Mouse (Mus musculus) gastrocnemius, postnatal 14 days (tissue): ENCODE measurements around the gene Zfp69. TPM values are rescaled to one million over a fixed set of nuclear protein-coding genes. Genes with fewer than 3 reads are reported as not detected.

Experiments used
- DNase-seq: peaks from one replicate; pipeline ENCODE4 v3.0.0; 2021; ENCODE audit warnings: mixed read lengths
- intact Hi-C: fragments of 180-260 bp; cut with DNase I; formaldehyde crosslinking; loops from one replicate; pipeline ENCODE4 v1.15.1; 2025; ENCODE audit warnings: low total_unique reads
- microRNA-seq, 2 experiments: library from miRNA; unstranded; fragments of <30 nt; microRNA quantifications; one replicate each; pipeline ENCODE4 v1.2.0; 2021
- total RNA-seq, 2 experiments: library from RNA; stranded (reverse); gene quantifications; 2 replicates each; pipeline ENCODE4 v1.2.3; 2021

Zfp69 gene
- total RNA-seq, 2 experiments from 2014 or later: 1.1 to 1.3 TPM

GRCm38 (mm10) chr4:120890754-120891440, 60.6 kb downstream of the Zfp69 start:
- DNase-seq: no peak
- intact Hi-C loops: no loop called here

DNA sequence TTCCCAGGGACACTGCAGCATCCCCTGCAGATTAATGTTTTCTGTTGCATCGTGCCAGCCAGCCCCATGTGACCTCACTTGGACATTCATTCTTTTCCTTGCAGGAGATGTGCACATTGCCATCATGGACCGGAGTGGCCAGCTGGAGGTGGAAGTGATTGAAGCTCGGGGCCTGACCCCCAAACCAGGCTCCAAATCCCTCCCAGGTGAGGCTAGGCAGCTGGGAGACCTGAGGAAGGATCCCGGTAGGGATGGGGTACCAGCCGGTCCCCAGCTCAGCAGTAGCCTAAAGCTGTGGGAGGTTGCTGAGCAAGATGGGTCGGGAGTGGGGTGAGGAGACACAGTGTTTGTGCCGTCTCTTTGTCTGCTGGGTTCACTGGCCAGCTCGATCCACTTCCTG, 62.6 kb downstream of the Zfp69 start:
- intact Hi-C loops: loop anchor here (5.0 to 10.0 kb wide), 2 partner anchors 37 to 194 kb away; partner anchors contain the start of gene Rims3
- DNase-seq: no peak

DNA sequence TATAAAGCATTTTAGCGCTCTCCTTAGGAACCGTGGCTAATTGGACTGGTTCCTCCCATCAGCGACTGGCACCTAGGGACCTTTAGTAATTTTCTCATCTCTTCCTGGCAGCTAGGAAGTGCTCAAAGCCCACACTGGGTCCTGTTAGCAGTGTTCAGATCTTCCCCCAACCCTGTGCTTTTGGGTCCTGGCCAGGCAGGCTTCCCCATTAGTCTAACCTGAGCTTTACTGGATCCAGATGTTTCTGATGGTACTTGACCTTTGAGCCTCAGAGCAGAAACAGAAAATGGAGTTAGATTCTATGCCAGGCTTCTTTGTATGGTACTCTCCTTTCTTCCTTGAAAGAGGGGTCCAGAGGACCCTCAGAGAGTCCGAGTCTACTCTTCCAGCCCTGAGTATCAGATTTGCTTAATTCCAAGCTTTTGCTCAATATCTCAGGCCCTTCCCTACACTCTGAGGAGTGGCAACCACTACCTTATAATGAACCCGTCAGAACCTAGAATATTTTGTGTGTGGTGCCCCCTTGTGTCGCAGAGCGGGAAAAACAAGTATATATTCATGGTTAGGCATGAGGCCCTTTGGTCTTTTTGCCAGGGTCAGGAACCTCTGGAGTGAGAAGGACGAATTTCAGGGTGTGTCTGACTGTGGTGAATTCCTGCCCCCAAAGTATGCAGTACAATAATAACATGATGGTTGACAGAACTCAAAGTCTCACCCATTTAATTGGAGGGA, 64.0 kb downstream of the Zfp69 start:
- intact Hi-C loops: loop anchor here (5.0 to 10.0 kb wide), 2 partner anchors 35 to 193 kb away; partner anchors contain the start of gene Rims3
- DNase-seq: no peak

- intact Hi-C loops: loop anchor here (5.0 to 10.0 kb wide), 2 partner anchors 35 to 192 kb away; partner anchors contain the start of gene Rims3
- DNase-seq: no peak
Observed at GRCm38 (mm10) chr4:120886811-120887210, 64.7 kb downstream of the Zfp69 start.

DNA sequence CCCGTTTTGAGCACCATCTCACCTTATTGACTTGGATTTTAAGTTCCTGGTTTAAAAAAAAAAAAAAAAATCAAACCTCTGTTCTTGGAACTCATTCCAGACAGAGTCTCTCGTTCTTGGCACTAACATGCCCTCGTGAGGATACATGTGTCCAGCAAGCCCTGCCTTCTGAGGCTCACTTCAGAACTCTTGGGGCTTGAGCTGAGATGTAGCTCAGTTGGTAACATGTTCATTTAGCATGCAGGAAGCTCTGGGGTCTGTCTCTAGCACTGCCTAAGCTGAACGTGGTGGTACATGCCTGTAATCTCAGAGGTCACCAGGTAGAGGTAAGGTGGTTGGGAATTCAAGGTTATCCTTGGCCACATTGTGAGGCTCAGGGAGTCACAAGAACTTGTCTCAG, 65.4 kb downstream of the Zfp69 start:
- DNase-seq: no peak
- intact Hi-C loops: loop anchor here (5.0 to 10.0 kb wide), 2 partner anchors 34 to 191 kb away; partner anchors contain the start of gene Rims3

- intact Hi-C loops: loop anchor here (5.0 to 10.0 kb wide), 2 partner anchors 33 to 191 kb away; partner anchors contain the start of gene Rims3
- DNase-seq: no peak
Observed at GRCm38 (mm10) chr4:120885208-120886120, 66.0 kb downstream of the Zfp69 start.

GRCm38 (mm10) chr4:120882002-120882625, 69.4 kb downstream of the Zfp69 start:
- DNase-seq: no peak
- intact Hi-C loops: loop anchor here (10.0 kb wide), 1 partner anchor 187 kb away; no protein-coding TSS in a partner anchor

DNA sequence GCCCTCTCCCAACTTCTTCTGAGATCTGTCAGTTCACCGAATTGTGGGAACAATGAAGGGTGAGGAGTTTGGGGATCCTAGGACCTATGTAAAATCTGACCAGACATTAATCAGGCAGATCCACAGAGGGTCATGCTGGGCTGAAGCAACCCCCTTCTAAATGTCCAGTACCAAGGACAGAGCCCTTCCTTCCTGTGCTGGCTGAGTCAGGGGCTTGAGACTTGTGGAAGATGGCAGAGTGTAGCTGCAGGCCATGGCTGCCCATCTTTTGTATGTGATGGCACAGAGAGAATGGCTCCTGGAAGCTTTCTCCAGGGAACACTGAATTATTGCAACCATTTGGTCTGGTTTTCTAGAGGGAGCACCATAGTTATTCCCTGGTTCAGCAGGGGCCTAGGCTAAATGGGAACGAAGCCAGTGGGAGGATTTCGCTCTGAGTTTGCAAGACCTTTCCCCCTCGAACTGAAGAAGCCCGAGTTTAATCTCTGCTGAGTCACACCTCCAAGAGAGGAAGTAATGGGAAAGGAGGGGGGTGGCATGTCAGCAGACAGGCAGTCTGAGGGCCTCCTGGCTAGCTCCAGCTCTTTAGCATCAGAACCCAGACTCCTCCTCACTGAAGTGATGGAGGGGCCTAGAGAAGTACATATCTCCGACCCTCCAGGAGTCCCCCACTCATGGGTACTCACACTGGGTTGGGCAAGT, 70.6 kb downstream of the Zfp69 start:
- no peak for DNase-seq
- intact Hi-C loops: loop anchor here (10.0 kb wide), 1 partner anchor 186 kb away; no protein-coding TSS in a partner anchor

Small RNA genes lying within 50 kb of the gene (microRNA-seq; reads per million reads assigned to microRNA genes)
- gene Mir7015: 0 reads per million in 2 experiments

Other genes with a start within 250 kb of the Zfp69 start
- gene Kcnq4, start 203.1 kb downstream of the Zfp69 start, total RNA-seq: 10 to 100 TPM; 15.7 to 18.5 TPM
- 10 to 100 TPM; 43.7 to 44.3 TPM for gene Nfyc, start 120.1 kb downstream of the Zfp69 start, total RNA-seq
- gene Rims3, start 96.9 kb downstream of the Zfp69 start, total RNA-seq: under 1 TPM in 1 of 2 experiments, not detected in 1; 0.06 TPM
- 1 to 10 TPM; 2.8 to 3.9 TPM for gene Exo5, start 26.7 kb downstream of the Zfp69 start, total RNA-seq
- 10 to 100 TPM; 16.1 to 16.3 TPM for gene Smap2, start 65.5 kb upstream of the Zfp69 start, total RNA-seq
- gene Col9a2, start 87.7 kb upstream of the Zfp69 start, total RNA-seq: under 1 TPM; 0.60 to 0.84 TPM
- gene Zmpste24, start 146.5 kb upstream of the Zfp69 start, total RNA-seq: 10 to 100 TPM; 17.2 to 20.1 TPM
- not detected for gene Tmco2, start 157.5 kb upstream of the Zfp69 start, total RNA-seq